Mouse (Mus musculus): Measurements from ENCODE around the gene Ppt2. TPM values are rescaled to one million over a fixed set of nuclear protein-coding genes. Genes with fewer than 3 reads are reported as not detected.
A peak's percentile ranks its signal among the peaks of the same experiment; 100 is the strongest.

The Ppt2 gene
- total RNA-seq, 1 experiment from 2014 or later = 38.4 TPM

GRCm38 (mm10) chr17:34644608-34645007, 16.3 kb upstream of the Ppt2 start, which contains the start of gene Fkbpl:
Gene Fkbpl (plus strand): TSS chr17:34644764.
- peak; percentile 79 for ATAC-seq (replicated peaks; ENCODE audit: insufficient number of reproducible peaks, low FRiP score, low TSS enrichment, poor library complexity, severe bottlenecking)

DNA sequence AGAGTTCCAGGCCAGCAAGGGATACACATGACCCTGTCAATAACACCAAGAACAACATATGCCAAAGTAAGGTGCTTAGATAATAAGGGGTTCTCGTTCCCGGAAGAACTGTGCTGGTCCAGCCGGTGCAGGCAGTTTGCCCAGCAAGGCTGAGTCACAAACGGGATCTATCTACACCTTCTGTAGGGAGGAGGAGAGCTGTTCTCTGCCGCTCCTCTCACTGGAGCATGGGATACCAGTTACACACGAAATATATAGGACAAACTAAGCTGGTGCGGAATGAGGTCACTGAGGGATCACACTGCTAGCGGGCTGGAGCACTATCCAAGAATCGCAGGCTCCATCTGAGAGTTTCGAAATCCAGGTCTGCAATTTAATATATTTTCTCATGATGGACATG, 15.6 kb upstream of the Ppt2 start:
- ATAC-seq (replicated peaks; ENCODE audit: insufficient number of reproducible peaks, low FRiP score, low TSS enrichment, poor library complexity, severe bottlenecking) = no peak

GRCm38 (mm10) chr17:34643379-34643778, 15.1 kb upstream of the Ppt2 start:
- no peak for ATAC-seq (replicated peaks; ENCODE audit: insufficient number of reproducible peaks, low FRiP score, low TSS enrichment, poor library complexity, severe bottlenecking)

GRCm38 (mm10) chr17:34641945-34642344, 13.6 kb upstream of the Ppt2 start:
- ATAC-seq (replicated peaks; ENCODE audit: insufficient number of reproducible peaks, low FRiP score, low TSS enrichment, poor library complexity, severe bottlenecking) = no peak

DNA sequence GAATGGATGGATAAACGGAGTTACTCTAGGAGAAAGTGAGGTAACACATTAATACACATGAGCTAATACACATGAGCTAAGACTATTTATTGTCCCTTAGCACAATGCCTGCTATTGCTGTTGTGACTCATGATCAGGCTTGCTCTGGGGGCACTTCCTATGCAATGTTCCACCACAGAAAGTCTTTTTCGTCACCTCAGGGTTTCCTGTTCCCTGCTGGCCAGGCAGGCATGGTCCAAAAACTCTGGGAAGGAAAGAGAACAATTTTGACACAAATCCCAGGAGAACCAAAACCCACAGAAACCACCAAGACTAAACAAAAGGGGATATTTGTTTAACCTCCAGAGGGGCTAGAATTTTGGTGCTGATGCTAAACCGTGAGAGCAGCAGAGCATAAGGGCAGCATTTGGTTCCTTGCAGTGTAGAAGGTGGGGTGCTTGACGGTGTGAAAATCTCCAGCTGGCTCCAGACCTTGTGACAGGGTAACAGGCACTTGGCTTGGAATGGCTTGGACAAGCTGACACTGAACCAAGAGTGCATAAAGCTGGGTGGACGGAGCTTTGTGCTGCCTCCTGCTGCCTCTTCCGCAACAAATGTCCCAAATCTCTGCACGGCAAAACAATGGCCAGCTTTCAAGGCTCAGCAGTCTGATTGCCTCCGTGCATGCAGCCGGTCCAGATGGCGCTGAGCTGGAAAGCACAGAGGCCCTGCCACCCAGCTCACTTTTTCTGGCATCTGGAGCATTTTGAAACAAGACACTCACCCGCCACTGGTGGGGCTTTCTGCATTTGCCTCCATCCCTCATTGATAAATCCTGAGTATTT, 12.7 kb upstream of the Ppt2 start:
- no peak for ATAC-seq (replicated peaks; ENCODE audit: insufficient number of reproducible peaks, low FRiP score, low TSS enrichment, poor library complexity, severe bottlenecking)

DNA sequence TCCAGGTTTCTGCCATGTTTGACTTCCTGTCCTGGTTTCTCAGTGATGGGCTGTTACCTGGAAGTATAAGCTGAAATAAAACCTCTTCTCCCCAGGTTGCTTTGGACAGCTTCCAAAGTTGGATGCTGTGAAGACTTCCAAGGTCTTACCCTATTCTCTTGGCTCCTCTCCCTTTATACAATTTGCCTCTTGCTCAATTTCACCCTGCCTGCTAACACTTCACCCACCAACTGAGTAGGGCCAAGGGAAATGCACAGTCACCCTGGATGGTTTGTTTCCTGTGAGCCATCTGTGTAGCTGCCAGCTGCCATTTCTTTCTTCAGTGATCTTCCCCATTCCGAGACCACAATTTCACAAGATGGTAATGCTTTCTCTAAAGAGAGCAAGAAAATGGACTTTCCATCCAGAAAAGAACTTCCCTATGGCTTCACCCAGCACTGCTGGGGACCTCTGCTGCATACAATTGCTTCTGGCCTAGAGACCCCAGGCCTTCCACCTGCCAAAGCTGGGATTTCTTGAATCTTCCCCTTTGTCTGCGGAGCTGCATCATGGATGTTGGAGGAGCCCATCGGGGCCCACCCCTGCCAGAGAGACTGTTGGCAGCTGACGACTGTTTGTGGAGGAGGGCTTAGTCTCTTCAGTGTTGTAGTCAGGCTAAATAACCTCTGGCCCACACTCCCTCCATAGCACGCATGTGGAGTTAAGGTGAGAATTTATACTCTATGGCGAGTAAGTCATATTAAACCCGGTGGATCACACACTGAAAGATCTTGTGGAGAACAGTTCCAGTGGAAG, 11.3 kb upstream of the Ppt2 start:
- ATAC-seq (replicated peaks; ENCODE audit: insufficient number of reproducible peaks, low FRiP score, low TSS enrichment, poor library complexity, severe bottlenecking) = peak; percentile 90

GRCm38 (mm10) chr17:34637459-34637858, 9.1 kb upstream of the Ppt2 start:
- no peak for ATAC-seq (replicated peaks; ENCODE audit: insufficient number of reproducible peaks, low FRiP score, low TSS enrichment, poor library complexity, severe bottlenecking)

DNA sequence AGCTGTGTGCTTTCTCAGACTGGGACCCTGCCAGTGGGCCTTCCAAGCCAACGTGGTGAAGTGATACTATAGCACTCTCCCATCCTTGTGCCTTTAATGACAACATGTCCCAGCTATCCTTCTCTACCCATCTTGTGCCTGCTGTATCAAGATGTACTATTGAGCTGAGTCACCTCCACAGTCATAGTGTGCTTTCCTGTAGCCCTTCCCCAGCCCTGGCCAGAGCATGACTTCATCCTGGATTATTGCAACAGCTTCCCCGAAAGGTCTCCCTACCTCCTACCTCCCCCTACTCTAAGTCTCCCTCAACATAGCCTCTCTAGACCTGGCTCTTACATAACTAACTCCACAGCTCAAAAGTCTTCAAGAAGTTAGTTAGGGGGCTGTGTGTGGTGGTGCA, 7.4 kb upstream of the Ppt2 start:
- ATAC-seq (replicated peaks; ENCODE audit: insufficient number of reproducible peaks, low FRiP score, low TSS enrichment, poor library complexity, severe bottlenecking) = no peak

- peak; percentile 87 for ATAC-seq (replicated peaks; ENCODE audit: insufficient number of reproducible peaks, low FRiP score, low TSS enrichment, poor library complexity, severe bottlenecking)
Observed at GRCm38 (mm10) chr17:34632261-34632691, 4.0 kb upstream of the Ppt2 start.

- no peak for ATAC-seq (replicated peaks; ENCODE audit: insufficient number of reproducible peaks, low FRiP score, low TSS enrichment, poor library complexity, severe bottlenecking)
Observed at GRCm38 (mm10) chr17:34631647-34632046, 3.3 kb upstream of the Ppt2 start.

GRCm38 (mm10) chr17:34630761-34631301, 2.5 kb upstream of the Ppt2 start:
- ATAC-seq (replicated peaks; ENCODE audit: insufficient number of reproducible peaks, low FRiP score, low TSS enrichment, poor library complexity, severe bottlenecking) = no peak

GRCm38 (mm10) chr17:34629796-34630603, 1.7 kb upstream of the Ppt2 start:
- ATAC-seq (replicated peaks; ENCODE audit: insufficient number of reproducible peaks, low FRiP score, low TSS enrichment, poor library complexity, severe bottlenecking) = no peak

GRCm38 (mm10) chr17:34629221-34629751, 976 bp upstream of the Ppt2 start, which contains the start of gene Prrt1:
Gene Prrt1 (plus strand): TSS chr17:34629533.
- ATAC-seq (replicated peaks; ENCODE audit: insufficient number of reproducible peaks, low FRiP score, low TSS enrichment, poor library complexity, severe bottlenecking) = no peak

DNA sequence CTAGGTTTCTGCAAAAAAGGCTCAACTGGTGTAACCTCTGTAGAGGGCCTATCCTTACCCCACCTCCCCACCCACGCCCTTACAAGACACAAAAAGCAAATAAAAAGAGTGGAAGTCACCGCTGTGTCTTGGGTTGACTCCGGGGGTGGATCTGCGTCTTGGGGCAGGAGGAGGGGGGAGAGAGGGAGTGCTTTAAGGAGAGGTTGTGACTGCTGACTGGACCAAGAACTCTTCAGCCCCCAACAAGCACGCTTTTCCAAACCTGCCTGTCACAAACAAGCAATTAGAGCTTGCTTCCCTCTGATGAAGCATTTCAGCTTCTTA, 296 bp upstream of the Ppt2 start:
- no peak for ATAC-seq (replicated peaks; ENCODE audit: insufficient number of reproducible peaks, low FRiP score, low TSS enrichment, poor library complexity, severe bottlenecking)

- ATAC-seq (replicated peaks; ENCODE audit: insufficient number of reproducible peaks, low FRiP score, low TSS enrichment, poor library complexity, severe bottlenecking) = peak; percentile 28; the same call in 1 of the 2 replicates
Observed at GRCm38 (mm10) chr17:34627093-34627942, 992 bp downstream of the Ppt2 start.

DNA sequence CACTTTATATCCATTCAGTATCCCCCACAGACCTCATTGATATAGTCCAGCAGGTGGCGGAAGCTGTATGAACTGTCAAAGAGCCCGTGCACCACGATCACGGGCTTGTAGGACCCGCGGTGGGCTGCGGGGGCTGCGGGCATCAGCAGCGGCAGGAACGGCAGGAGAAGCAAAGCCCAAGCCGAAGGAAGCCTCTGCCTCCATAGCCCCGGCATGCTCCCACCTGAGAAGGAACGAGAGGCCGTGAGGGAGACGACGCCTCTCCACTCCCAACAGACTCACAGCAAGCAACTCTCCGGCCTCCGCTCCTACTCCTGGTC, 1.6 kb downstream of the Ppt2 start:
- no peak for ATAC-seq (replicated peaks; ENCODE audit: insufficient number of reproducible peaks, low FRiP score, low TSS enrichment, poor library complexity, severe bottlenecking)

GRCm38 (mm10) chr17:34626062-34626772, 2.1 kb downstream of the Ppt2 start:
- ATAC-seq (replicated peaks; ENCODE audit: insufficient number of reproducible peaks, low FRiP score, low TSS enrichment, poor library complexity, severe bottlenecking) = no peak
